Mouse (Mus musculus): ENCODE data around the gene Mrps31. TPM values are rescaled to one million over a fixed set of nuclear protein-coding genes. Genes with fewer than 3 reads are reported as not detected.

The Mrps31 gene
- total RNA-seq (2017): 29.7 and 39.8 TPM in 2 replicates

- peak; percentile 89 for ATAC-seq (replicated peaks; ENCODE audit: low read depth, poor library complexity, severe bottlenecking)
Observed at GRCm38 (mm10) chr8:22411282-22411702, at the start of gene Mrps31. Mrps31 (plus strand) TSS chr8:22411361.

GRCm38 (mm10) chr8:22376311-22376710 lies 34.9 kb upstream of the Mrps31 start:
- no peak for ATAC-seq (replicated peaks; ENCODE audit: low read depth, poor library complexity, severe bottlenecking)

GRCm38 (mm10) chr8:22376903-22377302 lies 34.3 kb upstream of the Mrps31 start:
- peak; percentile 100 for ATAC-seq (replicated peaks; ENCODE audit: low read depth, poor library complexity, severe bottlenecking)

GRCm38 (mm10) chr8:22380934-22381333 lies 30.2 kb upstream of the Mrps31 start:
- ATAC-seq (replicated peaks; ENCODE audit: low read depth, poor library complexity, severe bottlenecking): no peak

- ATAC-seq (replicated peaks; ENCODE audit: low read depth, poor library complexity, severe bottlenecking): 0 out of 2 replicates have a peak, but pooled peaks have one; percentile 36
Observed at GRCm38 (mm10) chr8:22382824-22383595, 28.2 kb upstream of the Mrps31 start.

- no peak for ATAC-seq (replicated peaks; ENCODE audit: low read depth, poor library complexity, severe bottlenecking)
Observed at GRCm38 (mm10) chr8:22385158-22385557, 26.0 kb upstream of the Mrps31 start.

GRCm38 (mm10) chr8:22389874-22390273 lies 21.3 kb upstream of the Mrps31 start:
- ATAC-seq (replicated peaks; ENCODE audit: low read depth, poor library complexity, severe bottlenecking): no peak

- 0 out of 2 replicates have a peak, but pooled peaks have one; percentile 22 for ATAC-seq (replicated peaks; ENCODE audit: low read depth, poor library complexity, severe bottlenecking)
Observed at GRCm38 (mm10) chr8:22390766-22391463, 20.2 kb upstream of the Mrps31 start.

GRCm38 (mm10) chr8:22394471-22394870 lies 16.7 kb upstream of the Mrps31 start:
- no peak for ATAC-seq (replicated peaks; ENCODE audit: low read depth, poor library complexity, severe bottlenecking)

GRCm38 (mm10) chr8:22395256-22395655 lies 15.9 kb upstream of the Mrps31 start:
- no peak for ATAC-seq (replicated peaks; ENCODE audit: low read depth, poor library complexity, severe bottlenecking)

- no peak; the same call in none of the 2 replicates for ATAC-seq (replicated peaks; ENCODE audit: low read depth, poor library complexity, severe bottlenecking)
Observed at GRCm38 (mm10) chr8:22397811-22398141, 13.4 kb upstream of the Mrps31 start.

- ATAC-seq (replicated peaks; ENCODE audit: low read depth, poor library complexity, severe bottlenecking): peak; percentile 92
Observed at GRCm38 (mm10) chr8:22398142-22398951, 12.8 kb upstream of the Mrps31 start, which contains the start of gene Slc25a15. Slc25a15 (minus strand) TSS chr8:22398597.

GRCm38 (mm10) chr8:22399285-22399880 lies 11.8 kb upstream of the Mrps31 start:
- ATAC-seq (replicated peaks; ENCODE audit: low read depth, poor library complexity, severe bottlenecking): no peak

GRCm38 (mm10) chr8:22400593-22400992 lies 10.6 kb upstream of the Mrps31 start:
- ATAC-seq (replicated peaks; ENCODE audit: low read depth, poor library complexity, severe bottlenecking): no peak

- no peak for ATAC-seq (replicated peaks; ENCODE audit: low read depth, poor library complexity, severe bottlenecking)
Observed at GRCm38 (mm10) chr8:22403235-22403634, 7.9 kb upstream of the Mrps31 start.

GRCm38 (mm10) chr8:22405733-22406132 lies 5.4 kb upstream of the Mrps31 start:
- peak; percentile 95 for ATAC-seq (replicated peaks; ENCODE audit: low read depth, poor library complexity, severe bottlenecking)

- ATAC-seq (replicated peaks; ENCODE audit: low read depth, poor library complexity, severe bottlenecking): peak; percentile 43
Observed at GRCm38 (mm10) chr8:22410688-22411281, 376 bp upstream of the Mrps31 start.

- no peak for ATAC-seq (replicated peaks; ENCODE audit: low read depth, poor library complexity, severe bottlenecking)
Observed at GRCm38 (mm10) chr8:22411971-22412370, 810 bp downstream of the Mrps31 start.

All from common myeloid progenitor, adult 5-6 weeks (primary cell).